Mouse (Mus musculus): ENCODE data around the gene Cpne9.
"Not testable (repeated sequence)": the region's sequence is repeated elsewhere in the genome, so short reads cannot be mapped to it uniquely, and the experiment has no call there.

The Cpne9 gene

GRCm38 (mm10) chr6:113289346-113289745 lies 7.2 kb downstream of the Cpne9 start:
- no peak for DNase-seq (ENCODE audit: low read depth, low spot score)

GRCm38 (mm10) chr6:113290346-113290745 lies 8.2 kb downstream of the Cpne9 start:
- no peak for DNase-seq (ENCODE audit: low read depth, low spot score)

GRCm38 (mm10) chr6:113292938-113293337 lies 10.8 kb downstream of the Cpne9 start:
- DNase-seq (ENCODE audit: low read depth, low spot score): no peak

- no peak for DNase-seq (ENCODE audit: low read depth, low spot score)
These were observed 13.9 kb downstream of the Cpne9 start for GRCm38 (mm10) chr6:113296046-113296445.

GRCm38 (mm10) chr6:113296639-113297038 lies 14.5 kb downstream of the Cpne9 start:
- DNase-seq (ENCODE audit: low read depth, low spot score): no peak

- no peak for DNase-seq (ENCODE audit: low read depth, low spot score)
These were observed 19.2 kb downstream of the Cpne9 start for GRCm38 (mm10) chr6:113301350-113301749.

GRCm38 (mm10) chr6:113302258-113302657 lies 20.2 kb downstream of the Cpne9 start:
- peak; percentile 62 for DNase-seq (ENCODE audit: low read depth, low spot score)

GRCm38 (mm10) chr6:113306322-113306985 lies 24.3 kb downstream of the Cpne9 start:
- peak; percentile 99 for DNase-seq (ENCODE audit: low read depth, low spot score)

GRCm38 (mm10) chr6:113306986-113307349 lies 24.9 kb downstream of the Cpne9 start, which contains the start of gene Brpf1:
Gene Brpf1 (plus strand): TSS chr6:113307137.
- DNase-seq (ENCODE audit: low read depth, low spot score): no peak

- peak; percentile 25 for DNase-seq (ENCODE audit: low read depth, low spot score)
These were observed 25.5 kb downstream of the Cpne9 start for GRCm38 (mm10) chr6:113307481-113308121.

- peak; percentile 13 for DNase-seq (ENCODE audit: low read depth, low spot score)
These were observed 26.0 kb downstream of the Cpne9 start for GRCm38 (mm10) chr6:113308141-113308540.

GRCm38 (mm10) chr6:113315972-113316371 lies 33.9 kb downstream of the Cpne9 start:
- no peak for DNase-seq (ENCODE audit: low read depth, low spot score)

- DNase-seq (ENCODE audit: low read depth, low spot score): peak; percentile 98
These were observed 44.6 kb downstream of the Cpne9 start, which contains the start of gene Ogg1 for GRCm38 (mm10) chr6:113326533-113327315. Gene Ogg1 (plus strand): TSS chr6:113326972.

- DNase-seq (ENCODE audit: low read depth, low spot score): no peak
These were observed 47.3 kb downstream of the Cpne9 start for GRCm38 (mm10) chr6:113329396-113329795.

- DNase-seq (ENCODE audit: low read depth, low spot score): no peak
These were observed 48.4 kb downstream of the Cpne9 start for GRCm38 (mm10) chr6:113330547-113330946.

GRCm38 (mm10) chr6:113331721-113332120 lies 49.6 kb downstream of the Cpne9 start:
- DNase-seq (ENCODE audit: low read depth, low spot score): no peak

- DNase-seq (ENCODE audit: low read depth, low spot score): not testable (repeated sequence)
These were observed 50.6 kb downstream of the Cpne9 start for GRCm38 (mm10) chr6:113332734-113333133.

- DNase-seq (ENCODE audit: low read depth, low spot score): peak; percentile 12
These were observed 51.2 kb downstream of the Cpne9 start for GRCm38 (mm10) chr6:113333137-113333950.

- no peak for DNase-seq (ENCODE audit: low read depth, low spot score)
These were observed 52.1 kb downstream of the Cpne9 start for GRCm38 (mm10) chr6:113334216-113334615.

GRCm38 (mm10) chr6:113336852-113337620 lies 54.9 kb downstream of the Cpne9 start:
- no peak for DNase-seq (ENCODE audit: low read depth, low spot score)

- no peak for DNase-seq (ENCODE audit: low read depth, low spot score)
These were observed 59.5 kb downstream of the Cpne9 start for GRCm38 (mm10) chr6:113341574-113341973.
